Mouse (Mus musculus) CH12.LX (cell line): ENCODE measurements at regions not wholly inside any gene's neighbourhood (a gene's known extent, or its start where the extent isn't known, plus 50 kb on each side); places are given as distances from the start of the nearest gene placed in this dataset.

Source experiments
- CTCF ChIP-seq, 2 experiments: IDR thresholded peaks in 1 of 2; conservative IDR thresholded peaks in 1 of 2; 2 replicates each; pipeline ENCODE4 v1.5.1; 2011 to 2012; ENCODE audit warnings: low read depth in 2 of 2, low read length in 2 of 2, improper control_type of control experiment in 1 of 2, inconsistent platforms in 1 of 2, mild to moderate bottlenecking in 1 of 2, moderate library complexity in 1 of 2
- MYC ChIP-seq: IDR thresholded peaks from 2 replicates; pipeline ENCODE4 v1.6.1; 2011; ENCODE audit warnings: low read depth, mild to moderate bottlenecking, improper control_type of control experiment, low read length

- TF ChIP-seq CTCF (conservative IDR thresholded peaks at IDR 0.05 in 1 of 2, IDR thresholded peaks at IDR 0.05 in 1 of 2; ENCODE audit: low read depth in 2 of 2, low read length in 2 of 2) = no peak
- TF ChIP-seq MYC = no peak
These were observed 141.1 kb upstream of the Cops8 start for GRCm38 (mm10) chr1:90461699-90462098.
